Mouse (Mus musculus) spleen, adult 10 weeks (tissue): ENCODE results near the gene Gm10964. TPM values are rescaled to one million over a fixed set of nuclear protein-coding genes. Genes with fewer than 3 reads are reported as not detected.

Source experiments
- polyA plus RNA-seq: library from polyadenylated mRNA; stranded (reverse); fragments of 350-450 nt; fragmentation: Illumina TruSeq; extraction: RNeasy Lipid Tissue Mini Kit (QIAGEN cat#74804); gene quantifications from one replicate; pipeline ENCODE4 v1.2.3, GENCODE M21; 2015; ENCODE audit warnings: low replicate concordance; ENCODE audit not compliant: insufficient read depth

Gene Gm10964
- not detected for polyA plus RNA-seq

GRCm38 (mm10) chr3:103739329-103739728 is at the start of gene Gm10964:
Gm10964 (plus strand) TSS chr3:103739366.

GRCm38 (mm10) chr3:103737778-103738571 is 1.2 kb upstream of the Gm10964 start, which contains the start of gene Olfml3:
Olfml3 (minus strand) TSS chr3:103738001.

GRCm38 (mm10) chr3:103791230-103792110 is 52.3 kb downstream of the Gm10964 start, which contains the start of gene Hipk1:
Hipk1 (minus strand) TSS chr3:103791563.

Other genes starting within 250 kb of the Gm10964 start
- 0.33 TPM for gene Syt6, start 164.1 kb upstream of the Gm10964 start, polyA plus RNA-seq
- gene Atg4a-ps, start 93.3 kb upstream of the Gm10964 start, polyA plus RNA-seq: 0.15 TPM
- 18.1 TPM for gene Olfml3, start 1.4 kb upstream of the Gm10964 start, polyA plus RNA-seq
- gene Hipk1, start 52.2 kb downstream of the Gm10964 start, polyA plus RNA-seq: 111 TPM
- gene Dclre1b, start 70.1 kb downstream of the Gm10964 start, polyA plus RNA-seq: 13.4 TPM
- 32.3 TPM for gene Ap4b1, start 70.2 kb downstream of the Gm10964 start, polyA plus RNA-seq
- 0.25 TPM for gene Gm43064, start 70.2 kb downstream of the Gm10964 start, polyA plus RNA-seq
- 4.1 TPM for gene Bcl2l15, start 93.2 kb downstream of the Gm10964 start, polyA plus RNA-seq
- gene Ptpn22, start 120.4 kb downstream of the Gm10964 start, polyA plus RNA-seq: 171 TPM
- gene Rsbn1, start 174.8 kb downstream of the Gm10964 start, polyA plus RNA-seq: 42.8 TPM
- gene Phtf1, start 228.7 kb downstream of the Gm10964 start, polyA plus RNA-seq: 41.3 TPM